Mouse (Mus musculus): ENCODE measurements at regions not wholly inside any gene's neighbourhood (a gene's known extent, or its start where the extent isn't known, plus 50 kb on each side); places are given as distances from the start of the nearest gene placed in this dataset.

DNA sequence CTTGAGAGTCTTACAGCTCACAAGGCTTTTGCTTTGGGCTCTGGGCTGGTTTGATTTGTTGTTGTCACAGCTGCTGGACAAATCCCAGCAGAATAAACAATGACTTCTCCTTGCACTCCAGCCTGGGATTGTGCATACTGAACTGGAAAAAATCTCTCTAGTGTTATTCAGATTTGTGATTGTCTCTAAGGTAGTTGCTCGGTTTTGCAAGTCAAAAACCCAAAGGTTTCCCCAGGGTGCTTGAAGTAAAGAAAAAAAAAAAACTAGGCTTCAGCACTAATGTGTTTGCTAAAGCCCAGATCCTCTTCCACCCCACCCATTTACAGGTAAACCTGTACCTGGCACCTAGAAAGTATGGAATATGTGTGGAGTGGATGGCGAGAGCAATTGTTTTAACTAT, 149.5 kb upstream of the Spef2 start:
- DNase-seq, result no peak

DNA sequence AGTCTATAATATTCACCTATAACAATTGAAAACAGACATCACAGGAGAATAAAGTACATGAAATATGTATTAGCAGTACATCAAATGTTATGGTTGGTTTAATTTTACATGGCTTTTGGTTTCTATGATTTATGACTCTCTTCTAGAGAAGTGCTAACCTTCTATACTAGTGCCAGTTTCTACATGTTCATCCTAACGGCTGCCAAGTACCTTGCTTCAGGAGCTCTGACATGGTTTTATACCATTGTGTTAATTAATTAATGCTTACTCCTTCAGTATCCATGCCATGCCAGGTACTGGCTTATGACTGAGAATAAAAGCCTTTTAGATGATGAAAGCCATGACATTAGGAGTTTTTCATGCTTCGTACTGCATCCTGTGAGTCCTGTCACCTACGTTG, 144.5 kb upstream of the Spef2 start:
- no peak for DNase-seq

DNA sequence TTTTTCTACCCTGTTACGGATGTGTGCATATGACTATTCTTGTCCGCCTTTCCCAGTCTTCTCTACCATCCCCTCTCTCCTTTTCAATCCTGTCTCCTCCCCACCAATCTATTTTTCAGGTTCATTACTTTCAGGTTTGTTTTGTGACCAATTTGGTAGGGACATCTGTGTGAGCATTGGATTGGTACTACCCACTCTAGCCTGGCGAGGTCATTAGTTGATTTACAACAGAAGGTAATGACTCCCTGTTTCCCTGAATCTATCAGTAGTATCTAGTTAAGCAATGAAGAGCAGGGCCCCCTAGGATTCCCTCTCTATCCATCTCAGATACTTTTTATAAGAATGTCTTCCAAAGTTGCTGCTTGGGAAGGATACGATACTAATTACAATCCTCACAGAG, 143.5 kb upstream of the Spef2 start:
- no peak for DNase-seq

DNA sequence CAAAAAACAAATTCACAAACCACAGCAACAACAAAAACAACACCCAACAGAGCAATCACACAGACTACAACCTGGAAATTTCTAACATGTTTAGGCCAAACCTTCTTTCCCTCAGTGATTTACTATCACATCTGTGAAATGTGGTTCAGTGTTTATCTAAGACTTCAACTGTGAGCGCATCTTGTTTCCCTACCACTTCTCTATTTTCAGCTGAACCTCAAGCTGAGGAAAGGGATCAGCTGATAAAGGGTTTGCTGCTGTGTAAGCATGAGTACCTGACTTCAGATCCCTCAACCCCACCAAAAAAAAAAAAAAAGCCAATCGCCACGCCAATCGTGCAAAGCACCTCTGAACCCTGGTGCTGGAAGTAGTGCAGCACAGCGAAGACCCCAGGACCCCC, 142.8 kb upstream of the Spef2 start:
- no peak for DNase-seq

DNA sequence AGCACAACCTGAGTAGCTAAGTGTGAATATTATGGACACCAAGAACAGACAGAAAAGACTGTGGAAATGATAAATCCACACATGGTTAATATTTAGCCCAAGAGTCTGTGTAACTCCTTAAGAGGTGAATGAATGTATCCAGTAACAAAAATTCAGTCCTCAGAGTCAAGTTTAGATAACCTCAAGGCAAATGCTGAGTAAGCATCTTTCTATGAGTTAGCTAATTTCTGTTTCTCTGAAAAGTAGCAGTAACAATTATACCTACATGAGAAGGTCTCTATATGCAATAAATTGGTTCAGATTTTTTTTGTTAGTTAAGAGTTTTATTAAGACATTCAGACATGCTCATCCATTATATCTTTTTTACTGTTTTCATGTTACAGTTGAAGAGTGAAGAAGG, 127.1 kb upstream of the Spef2 start:
- no peak for DNase-seq

DNA sequence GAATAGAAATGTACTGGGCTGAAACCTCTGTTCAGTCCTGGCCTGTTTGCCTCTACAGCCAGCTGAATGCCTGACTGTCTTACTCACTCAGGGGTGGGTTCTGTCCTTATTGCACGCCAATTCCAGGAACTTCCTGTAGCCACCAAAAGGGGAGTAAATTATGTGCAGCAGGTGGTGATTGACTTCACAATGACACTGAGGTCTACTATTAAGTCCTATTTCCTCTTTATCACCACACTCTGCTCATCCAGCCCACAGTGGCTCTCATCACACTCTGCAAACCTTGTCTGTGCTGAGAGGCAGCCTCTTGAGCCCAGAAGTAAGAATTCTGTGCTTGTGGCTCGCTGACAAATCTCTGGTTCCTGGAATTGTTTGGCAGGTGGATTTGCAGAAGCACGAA, 121.5 kb upstream of the Spef2 start:
- DNase-seq, result no peak

DNA sequence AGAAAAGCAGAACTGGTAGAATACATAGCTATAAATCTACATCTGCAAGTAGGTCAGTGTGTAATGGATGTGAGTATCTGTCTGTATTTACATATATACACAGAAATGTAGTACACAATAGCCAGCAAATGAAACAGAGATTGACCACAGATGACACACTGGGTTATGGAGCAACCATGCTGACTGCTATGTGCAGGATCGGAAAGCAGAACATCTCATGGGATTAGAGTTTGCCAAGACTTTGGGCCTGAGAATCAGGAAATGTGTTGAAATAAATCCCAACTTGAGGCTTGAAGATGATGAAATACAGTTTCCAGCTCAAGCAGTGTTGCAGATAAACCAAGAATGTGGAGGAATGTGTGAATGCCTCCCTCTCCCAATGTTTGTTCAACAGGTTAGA, 116.1 kb upstream of the Spef2 start:
- DNase-seq, result peak; percentile 8

DNA sequence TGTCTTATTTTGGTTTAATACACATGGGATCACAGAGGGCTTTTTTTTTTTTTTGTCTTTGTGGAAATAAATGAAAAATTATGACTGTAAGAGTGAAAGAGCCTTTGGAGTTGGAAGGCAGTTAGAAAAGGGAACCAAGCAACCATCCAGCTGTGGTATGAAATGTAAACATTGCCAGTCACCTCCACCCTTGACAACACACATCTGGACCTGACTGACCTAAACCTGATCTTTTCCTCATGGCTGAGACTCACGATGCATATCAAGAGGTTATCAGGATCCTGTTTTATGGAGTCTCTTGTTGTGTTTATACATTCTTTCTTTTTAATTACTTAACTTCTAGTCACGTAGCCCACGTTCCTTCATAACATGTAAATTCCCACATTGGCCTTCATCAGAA, 113.2 kb upstream of the Spef2 start:
- no peak for DNase-seq

DNA sequence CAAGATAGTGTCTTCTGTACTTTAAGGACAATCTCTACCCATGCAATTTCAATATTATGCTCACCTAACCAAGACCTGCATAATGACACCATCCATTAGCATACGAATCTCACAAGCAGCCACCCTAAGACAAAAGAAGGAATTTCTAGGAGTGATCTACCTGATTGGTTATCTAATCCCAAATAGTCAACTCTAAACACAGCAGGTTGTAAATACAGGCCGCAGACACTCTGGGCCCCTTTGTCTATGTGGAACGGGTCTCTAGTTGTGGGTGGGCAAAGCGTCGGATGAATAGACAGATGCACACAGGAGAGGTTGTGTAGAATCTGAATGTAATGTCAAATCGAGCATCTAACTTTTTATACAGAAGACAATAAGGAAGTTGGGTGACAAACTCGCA, 91.0 kb upstream of the Spef2 start:
- DNase-seq, result no peak

DNA sequence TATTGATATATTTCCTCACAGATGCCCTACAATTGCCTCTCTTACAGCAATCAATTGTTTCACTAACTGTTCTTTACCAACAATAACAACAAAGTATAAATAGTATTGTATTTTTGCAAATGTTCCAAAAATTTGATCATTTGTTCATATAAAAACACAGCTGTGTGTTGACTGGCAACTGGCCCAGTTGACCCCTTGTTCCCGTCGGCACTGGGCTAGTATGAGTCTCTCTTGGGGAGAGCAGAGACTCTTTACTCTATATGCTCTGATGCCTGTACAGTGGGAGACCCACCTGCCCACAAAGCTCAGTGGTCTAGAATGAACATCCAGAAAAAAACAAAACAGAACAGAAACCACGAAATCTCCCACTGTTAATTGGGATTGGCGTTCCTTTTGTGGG, 86.4 kb upstream of the Spef2 start:
- no peak for DNase-seq

DNA sequence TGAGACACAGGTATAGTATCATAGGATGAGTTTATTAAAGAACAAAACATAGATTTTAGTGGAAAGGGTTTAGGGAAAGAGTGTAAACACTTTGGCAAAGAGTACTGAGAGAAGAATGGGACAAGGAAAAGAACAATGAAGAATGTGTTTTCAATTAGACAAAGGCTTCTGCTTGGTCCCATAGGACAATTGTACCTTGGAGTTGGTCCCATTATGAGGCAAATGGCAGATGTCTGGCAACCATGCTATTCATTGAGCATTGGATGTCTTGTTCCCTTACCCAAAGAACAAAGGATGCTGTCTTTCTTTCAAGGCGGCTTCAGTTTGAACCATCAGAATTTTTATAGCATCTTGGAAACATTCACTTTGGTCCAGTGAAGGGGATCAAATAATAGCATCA, 55.8 kb upstream of the Spef2 start:
- no peak for DNase-seq

All from adrenal gland, adult 2 months (tissue).